Comparison of ENCODE assay signal across 8 mouse cellular contexts in the genomic region with DNA sequence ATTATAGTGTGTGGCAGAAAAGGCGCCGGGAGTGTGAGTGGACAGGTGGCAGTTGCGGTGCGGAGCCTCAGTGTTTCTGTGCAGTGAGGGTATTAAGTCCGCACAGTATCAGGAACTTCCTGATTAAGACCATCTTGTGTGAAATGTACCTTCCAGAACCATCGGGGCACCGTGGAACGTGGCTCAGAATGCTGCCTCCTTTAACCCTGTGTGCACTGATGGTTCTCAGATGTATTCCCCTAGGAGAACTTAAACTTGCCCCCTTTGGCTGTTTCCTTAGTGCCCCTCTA. TPM values are rescaled to one million over a fixed set of nuclear protein-coding genes. Genes with fewer than 3 reads are reported as not detected.
A peak's percentile ranks its signal among the peaks of the same experiment; 100 is the strongest.
DNase-seq lines count a peak whose midpoint lies in the region; ATAC-seq and TF ChIP-seq lines count a peak whose summit lies in the region.

No protein-coding gene starts in this region.

- peak overlapping the region; percentile 84 for H3K9ac ChIP-seq in heart, embryonic 12.5 days
- peak overlapping the region; percentile 78 for H3K9ac ChIP-seq in forebrain, embryonic 14.5 days (ENCODE audit: low read length)
- peak overlapping the region; percentile 74 for H3K9ac ChIP-seq in liver, embryonic 15.5 days

- WGBS in heart, embryonic 12.5 days = 0% methylated on average over 8 of the region's 8 CpGs
- under 1% methylated on average over 8 of the region's 8 CpGs for WGBS in forebrain, embryonic 14.5 days
- WGBS in liver, embryonic 15.5 days (ENCODE audit: insufficient replicate concordance) = 1% methylated on average over 8 of the region's 8 CpGs

- peak overlapping the region; percentile 80 for H3K4me2 ChIP-seq in heart, embryonic 12.5 days
- H3K4me2 ChIP-seq in forebrain, embryonic 14.5 days (ENCODE audit: low read length) = peak overlapping the region; percentile 73
- H3K4me2 ChIP-seq in liver, embryonic 15.5 days = peak overlapping the region; percentile 79

- no peak for TF ChIP-seq CTCF in E14TG2a.4 (conservative IDR thresholded peaks at IDR 0.05; ENCODE audit: low read length)

- no peaks in the 10 kb centered on the region for H3K27me3 ChIP-seq in heart, embryonic 12.5 days (replicated peaks)
- no peaks in the 10 kb centered on the region for H3K27me3 ChIP-seq in E14TG2a.4 (ENCODE audit: insufficient read depth, low read length)
- no peaks in the 10 kb centered on the region for H3K27me3 ChIP-seq in forebrain, embryonic 14.5 days (replicated peaks; ENCODE audit: control insufficient read depth, insufficient read depth, low read length)
- no peaks in the 10 kb centered on the region for H3K27me3 ChIP-seq in liver, embryonic 15.5 days

- peak overlapping the region; percentile 81 for H3K4me3 ChIP-seq in heart, embryonic 12.5 days
- H3K4me3 ChIP-seq in E14TG2a.4 (replicated peaks; ENCODE audit: low read length) = peak overlapping the region; percentile 91
- H3K4me3 ChIP-seq in forebrain, embryonic 14.5 days (ENCODE audit: low read depth, low read length) = peak overlapping the region; percentile 64
- peak overlapping the region; percentile 76 for H3K4me3 ChIP-seq in liver, embryonic 15.5 days (replicated peaks)

- no peak for DNase-seq in heart, adult 9 months (ENCODE audit: low spot score in 2 of 2)
- no peak for DNase-seq in forebrain, embryonic 14.5 days (ENCODE audit: low spot score)
- no peak for DNase-seq in adrenal gland, postnatal 14 days
- no peak for DNase-seq in layer of hippocampus, adult 9-11 months
- no peak for DNase-seq in spleen, postnatal 4 days (ENCODE audit: low spot score in 2 of 2)

- peaks cover 6% of the 10 kb centered on the region for H3K4me1 ChIP-seq in heart, embryonic 12.5 days (replicated peaks)
- peaks cover 16% of the 10 kb centered on the region for H3K4me1 ChIP-seq in E14TG2a.4 (replicated peaks; ENCODE audit: low read depth, low read length)
- H3K4me1 ChIP-seq in forebrain, embryonic 14.5 days (ENCODE audit: control insufficient read depth, insufficient read depth, low read length) = peaks cover 3% of the 10 kb centered on the region; the same call in 1 of the 2 replicates
- peaks cover 14% of the 10 kb centered on the region for H3K4me1 ChIP-seq in liver, embryonic 15.5 days (replicated peaks)

- peaks cover 5% of the 10 kb centered on the region; the same call in 1 of the 2 replicates for H3K36me3 ChIP-seq in heart, embryonic 12.5 days
- H3K36me3 ChIP-seq in E14TG2a.4 (ENCODE audit: insufficient read depth, low read length) = peaks cover 45% of the 10 kb centered on the region
- H3K36me3 ChIP-seq in forebrain, embryonic 14.5 days (ENCODE audit: control insufficient read depth, insufficient read depth, low read length) = no peaks in the 10 kb centered on the region
- no peaks in the 10 kb centered on the region for H3K36me3 ChIP-seq in liver, embryonic 15.5 days (replicated peaks)

- H3K9me3 ChIP-seq in heart, embryonic 12.5 days (replicated peaks) = no peaks in the 10 kb centered on the region
- H3K9me3 ChIP-seq in E14TG2a.4 (ENCODE audit: low read length) = no peaks in the 10 kb centered on the region
- H3K9me3 ChIP-seq in forebrain, embryonic 14.5 days (replicated peaks; ENCODE audit: control insufficient read depth, low read length) = no peaks in the 10 kb centered on the region
- H3K9me3 ChIP-seq in liver, embryonic 15.5 days (replicated peaks) = no peaks in the 10 kb centered on the region

- peak overlapping the region; percentile 37 for H3K27ac ChIP-seq in heart, embryonic 12.5 days (ENCODE audit: poor library complexity, severe bottlenecking)
- peak overlapping the region; percentile 56; the same call in 1 of the 2 replicates for H3K27ac ChIP-seq in forebrain, embryonic 14.5 days (ENCODE audit: low read depth, low read length)
- H3K27ac ChIP-seq in liver, embryonic 15.5 days (replicated peaks) = peak overlapping the region; percentile 67

- no peak for ATAC-seq in heart, embryonic 12.5 days (ENCODE audit: insufficient number of reproducible peaks, low FRiP score)
- no peak for ATAC-seq in forebrain, embryonic 14.5 days
- no peak for ATAC-seq in liver, embryonic 15.5 days (ENCODE audit: insufficient read depth)

RNA-seq across cellular contexts. Expression of a gene that starts 0.6 kb away (rescaled TPM):
- polyA plus RNA-seq in heart, embryonic 12.5 days (2016; fragmentation: Nextera tagmentation; extraction: Ambion mirVana) = 28.3 and 28.9 TPM in 2 replicates
- 40.7 and 42.9 TPM in 2 replicates for polyA plus RNA-seq in forebrain, embryonic 14.5 days (2014; fragmentation: Nextera tagmentation; extraction: Ambion mirVana)
- polyA plus RNA-seq in liver, embryonic 15.5 days (2015; fragmentation: Nextera tagmentation; extraction: Ambion mirVana) = 15.4 and 17.0 TPM in 2 replicates
- total RNA-seq in adrenal gland, postnatal 14 days (2021) = 41.3 and 48.7 TPM in 2 replicates

RNA-seq across cellular contexts. Expression of a gene that starts 16.7 kb away (rescaled TPM):
- 0.08 TPM in 1 of 2 replicates, not detected in the other for polyA plus RNA-seq in heart, embryonic 12.5 days (2016; fragmentation: Nextera tagmentation; extraction: Ambion mirVana)
- polyA plus RNA-seq in forebrain, embryonic 14.5 days (2014; fragmentation: Nextera tagmentation; extraction: Ambion mirVana) = 7.9 and 9.7 TPM in 2 replicates
- polyA plus RNA-seq in liver, embryonic 15.5 days (2015; fragmentation: Nextera tagmentation; extraction: Ambion mirVana) = 0.08 TPM in 1 of 2 replicates, not detected in the other
- 0.67 and 1.4 TPM in 2 replicates for total RNA-seq in adrenal gland, postnatal 14 days (2021)

RNA-seq across cellular contexts. Expression of a gene that starts 21.7 kb away (rescaled TPM):
- 174 and 176 TPM in 2 replicates for polyA plus RNA-seq in heart, embryonic 12.5 days (2016; fragmentation: Nextera tagmentation; extraction: Ambion mirVana)
- 138 and 154 TPM in 2 replicates for polyA plus RNA-seq in forebrain, embryonic 14.5 days (2014; fragmentation: Nextera tagmentation; extraction: Ambion mirVana)
- polyA plus RNA-seq in liver, embryonic 15.5 days (2015; fragmentation: Nextera tagmentation; extraction: Ambion mirVana) = 104 and 111 TPM in 2 replicates
- total RNA-seq in adrenal gland, postnatal 14 days (2021) = 536 and 571 TPM in 2 replicates

RNA-seq across cellular contexts. Expression of a gene that starts 22.4 kb away (rescaled TPM):
- 14.5 and 16.3 TPM in 2 replicates for polyA plus RNA-seq in heart, embryonic 12.5 days (2016; fragmentation: Nextera tagmentation; extraction: Ambion mirVana)
- 7.2 and 8.8 TPM in 2 replicates for polyA plus RNA-seq in forebrain, embryonic 14.5 days (2014; fragmentation: Nextera tagmentation; extraction: Ambion mirVana)
- polyA plus RNA-seq in liver, embryonic 15.5 days (2015; fragmentation: Nextera tagmentation; extraction: Ambion mirVana) = 10.1 and 11.0 TPM in 2 replicates
- total RNA-seq in adrenal gland, postnatal 14 days (2021) = 20.8 and 23.6 TPM in 2 replicates

RNA-seq across cellular contexts. Expression of a gene that starts 26.6 kb away (rescaled TPM):
- polyA plus RNA-seq in heart, embryonic 12.5 days (2016; fragmentation: Nextera tagmentation; extraction: Ambion mirVana) = not detected in 2 replicates
- not detected in 2 replicates for polyA plus RNA-seq in forebrain, embryonic 14.5 days (2014; fragmentation: Nextera tagmentation; extraction: Ambion mirVana)
- not detected in 2 replicates for polyA plus RNA-seq in liver, embryonic 15.5 days (2015; fragmentation: Nextera tagmentation; extraction: Ambion mirVana)
- total RNA-seq in adrenal gland, postnatal 14 days (2021) = not detected in 2 replicates
